Mouse (Mus musculus): ENCODE results near the gene Pum1. TPM values are rescaled to one million over a fixed set of nuclear protein-coding genes. Genes with fewer than 3 reads are reported as not detected.

Pum1 gene
- polyA plus RNA-seq, 1 experiment from 2014 or later = 16.7 TPM

DNA sequence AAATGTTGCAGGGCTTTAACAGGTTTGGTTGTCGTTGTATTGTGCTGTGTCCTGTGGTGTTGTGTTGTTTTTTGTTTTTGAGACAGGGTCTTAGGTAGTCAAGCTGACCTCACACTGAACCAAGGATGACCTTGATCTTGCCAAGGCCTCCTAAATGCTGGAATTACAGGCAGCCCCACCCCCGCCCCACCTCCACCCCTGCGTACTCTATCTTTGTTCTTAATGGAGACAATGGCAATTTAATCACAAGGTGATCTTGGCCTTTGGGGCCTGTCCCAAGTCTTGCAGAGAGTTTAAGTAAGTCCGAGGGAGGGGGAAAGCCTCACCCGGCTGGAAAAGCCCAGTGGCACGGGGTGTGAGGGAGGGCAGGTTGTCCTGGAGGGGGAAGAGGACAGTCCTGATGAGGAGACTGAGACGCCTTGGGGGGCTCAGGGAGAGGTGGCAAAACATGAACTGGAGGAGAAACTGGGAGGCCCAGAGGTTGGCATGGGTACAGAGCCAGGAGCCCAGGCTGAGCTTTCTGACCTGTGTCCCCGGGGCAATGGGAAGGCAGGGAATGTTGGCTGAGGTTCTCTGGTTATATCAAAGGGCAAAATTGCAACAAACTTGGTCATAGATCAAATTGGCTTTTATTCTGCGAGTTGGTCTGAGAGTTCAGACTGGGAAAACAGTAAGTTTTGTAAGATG lies 22.9 kb upstream of the Pum1 start:
- Histone ChIP-seq H3K9me3 (ENCODE audit: low read length) (no peaks in the 10 kb centered on the region), H3K4me2 (ENCODE audit: low read depth, low read length) (no peak overlapping the region), H3K4me1 (ENCODE audit: insufficient read depth) (0 out of 2 replicates have a peak, but pooled peaks cover 6% of the 10 kb centered on the region), H3K9ac (replicated peaks) (no peak overlapping the region), H3K4me3 (ENCODE audit: low read depth, low read length) (no peak overlapping the region), H3K27me3 (ENCODE audit: insufficient read depth, low read length) (no peaks in the 10 kb centered on the region), H3K36me3 (replicated peaks; ENCODE audit: insufficient read depth, low read length) (no peaks in the 10 kb centered on the region), H3K27ac (ENCODE audit: low read depth) (peak overlapping the region; percentile 72)
- TF ChIP-seq EP300 (IDR thresholded peaks at IDR 0.05; ENCODE audit: low read depth) = no peak
- no peak for TF ChIP-seq CTCF (IDR thresholded peaks at IDR 0.05; ENCODE audit: low read depth)
- DNase-seq (peak; percentile 33), ATAC-seq (peak; percentile 75)
- 66% methylated on average over 9 of the region's 9 CpGs for WGBS (ENCODE audit: insufficient replicate concordance)

DNA sequence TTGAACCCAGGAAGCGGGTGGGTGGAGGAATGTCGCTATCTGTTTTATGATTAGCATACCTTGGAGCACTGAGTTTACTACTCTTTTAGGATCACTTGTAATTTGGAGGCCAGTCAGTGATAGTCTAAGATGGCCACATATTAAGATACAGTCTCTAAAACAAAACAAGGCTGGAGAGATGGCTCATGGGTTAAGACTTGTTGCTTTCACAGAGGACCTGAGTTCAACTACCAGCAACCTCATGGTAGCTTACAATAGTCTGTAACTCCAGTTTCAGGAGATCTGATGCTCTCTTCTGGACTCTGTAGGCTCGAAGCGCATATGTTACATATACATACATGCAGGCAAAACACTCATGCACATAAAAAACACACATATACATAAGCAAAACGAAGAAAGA lies 20.7 kb upstream of the Pum1 start:
- no peak for TF ChIP-seq CTCF (IDR thresholded peaks at IDR 0.05; ENCODE audit: low read depth)
- no peak for TF ChIP-seq EP300 (IDR thresholded peaks at IDR 0.05; ENCODE audit: low read depth)
- 86% methylated on average over 5 of the region's 5 CpGs for whole genome bisulfite sequencing (ENCODE audit: insufficient replicate concordance)
- DNase-seq (no peak), ATAC-seq (no peak)
- no peaks in the 10 kb centered on the region for H3K27me3 ChIP-seq (ENCODE audit: insufficient read depth, low read length)
- H3K36me3 ChIP-seq (replicated peaks; ENCODE audit: insufficient read depth, low read length) = no peaks in the 10 kb centered on the region
- no peak overlapping the region for H3K9ac ChIP-seq (replicated peaks)
- no peak overlapping the region for H3K4me2 ChIP-seq (ENCODE audit: low read depth, low read length)
- no peak overlapping the region for H3K27ac ChIP-seq (ENCODE audit: low read depth)
- H3K4me1 ChIP-seq (ENCODE audit: insufficient read depth) = 0 out of 2 replicates have a peak, but pooled peaks cover 6% of the 10 kb centered on the region
- no peaks in the 10 kb centered on the region for H3K9me3 ChIP-seq (ENCODE audit: low read length)
- no peak overlapping the region for H3K4me3 ChIP-seq (ENCODE audit: low read depth, low read length)

DNA sequence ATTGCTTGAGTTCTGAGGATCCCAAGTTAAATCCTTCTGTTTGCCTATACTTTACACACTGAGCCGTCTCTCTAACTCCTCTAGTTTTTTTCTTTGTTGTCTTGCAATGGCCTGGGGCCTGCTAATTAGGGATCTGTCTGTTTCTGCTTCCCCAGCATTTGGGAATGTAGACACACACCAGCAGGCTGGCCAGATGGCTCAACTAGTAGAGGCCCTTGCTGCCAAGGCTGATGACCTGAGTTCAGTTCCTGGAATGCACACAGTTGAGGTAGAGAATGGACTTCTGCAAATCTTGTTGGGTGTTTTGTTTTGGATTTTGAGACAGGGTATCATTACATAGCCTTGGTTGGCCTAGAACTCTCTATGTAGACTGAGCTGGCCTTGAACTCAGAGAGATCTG lies 17.7 kb upstream of the Pum1 start:
- Histone ChIP-seq H3K27me3 (ENCODE audit: insufficient read depth, low read length) (no peaks in the 10 kb centered on the region), H3K36me3 (replicated peaks; ENCODE audit: insufficient read depth, low read length) (no peaks in the 10 kb centered on the region), H3K9ac (replicated peaks) (no peak overlapping the region), H3K4me3 (ENCODE audit: low read depth, low read length) (no peak overlapping the region), H3K9me3 (ENCODE audit: low read length) (no peaks in the 10 kb centered on the region), H3K4me1 (ENCODE audit: insufficient read depth) (0 out of 2 replicates have a peak, but pooled peaks cover 6% of the 10 kb centered on the region), H3K4me2 (ENCODE audit: low read depth, low read length) (no peak overlapping the region), H3K27ac (ENCODE audit: low read depth) (no peak overlapping the region)
- ATAC-seq (no peak), DNase-seq (no peak)
- 76% methylated on average over 1 of the region's 1 CpGs for WGBS (ENCODE audit: insufficient replicate concordance)
- TF ChIP-seq CTCF (IDR thresholded peaks at IDR 0.05; ENCODE audit: low read depth) (no peak), EP300 (IDR thresholded peaks at IDR 0.05; ENCODE audit: low read depth) (no peak)

DNA sequence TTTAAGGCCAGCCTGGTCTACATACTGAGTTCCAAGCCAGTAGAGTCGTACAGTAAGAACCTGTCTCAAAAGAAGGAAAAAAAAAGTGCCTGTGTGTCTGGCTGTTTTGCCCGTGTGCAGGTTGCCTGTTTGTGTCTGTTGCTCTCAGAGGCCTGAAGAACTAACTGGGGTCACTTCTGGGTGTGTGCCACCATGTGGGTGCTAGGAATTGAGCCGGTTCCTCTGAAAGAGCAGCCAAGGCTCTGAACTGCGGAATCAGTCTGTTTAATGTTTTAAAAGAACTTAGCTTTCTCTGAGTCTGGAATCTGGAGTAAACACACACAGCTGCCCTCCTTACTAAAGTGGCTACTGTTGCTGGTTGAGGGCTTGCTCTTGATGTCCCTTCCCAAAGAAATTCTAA lies 11.8 kb upstream of the Pum1 start:
- ATAC-seq = no peak
- no peak overlapping the region for H3K9ac ChIP-seq (replicated peaks)

DNA sequence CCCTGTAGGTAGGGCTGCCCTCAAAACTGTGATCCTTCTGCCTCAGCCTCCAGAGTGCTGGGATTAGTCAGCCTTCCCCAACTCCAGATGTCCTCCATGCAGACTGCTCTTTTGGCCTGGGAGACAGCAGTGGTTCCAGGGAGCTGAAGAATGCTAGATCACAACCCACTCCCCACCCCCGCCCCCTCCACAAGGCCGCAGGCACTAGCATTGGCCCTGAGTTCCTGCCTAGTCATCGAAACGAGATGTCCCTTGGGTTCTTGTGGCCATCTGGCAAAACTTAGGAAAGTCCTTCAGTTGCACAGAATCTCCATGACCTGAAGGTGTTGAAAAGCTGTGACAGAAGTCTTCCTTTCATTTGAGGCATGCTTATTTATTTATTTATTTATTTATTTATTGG lies 10.6 kb upstream of the Pum1 start:
- no peak overlapping the region for H3K27ac ChIP-seq (ENCODE audit: low read depth)
- no peaks in the 10 kb centered on the region for H3K4me1 ChIP-seq (ENCODE audit: insufficient read depth)
- no peak for DNase-seq
- H3K36me3 ChIP-seq (replicated peaks; ENCODE audit: insufficient read depth, low read length) = no peaks in the 10 kb centered on the region
- no peaks in the 10 kb centered on the region for H3K27me3 ChIP-seq (ENCODE audit: insufficient read depth, low read length)
- no peak overlapping the region for H3K4me2 ChIP-seq (ENCODE audit: low read depth, low read length)
- 69% methylated on average over 4 of the region's 4 CpGs for WGBS (ENCODE audit: insufficient replicate concordance)
- H3K4me3 ChIP-seq (ENCODE audit: low read depth, low read length) = no peak overlapping the region
- H3K9me3 ChIP-seq (ENCODE audit: low read length) = no peaks in the 10 kb centered on the region
- TF ChIP-seq EP300 (IDR thresholded peaks at IDR 0.05; ENCODE audit: low read depth) (no peak), CTCF (IDR thresholded peaks at IDR 0.05; ENCODE audit: low read depth) (no peak)
- H3K9ac ChIP-seq (replicated peaks) = no peak overlapping the region
- no peak for ATAC-seq

More for the DNA sequence above, 11.8 kb upstream of the Pum1 start:
- Histone ChIP-seq H3K9me3 (ENCODE audit: low read length) (no peaks in the 10 kb centered on the region), H3K36me3 (replicated peaks; ENCODE audit: insufficient read depth, low read length) (no peaks in the 10 kb centered on the region), H3K4me1 (ENCODE audit: insufficient read depth) (no peaks in the 10 kb centered on the region), H3K4me2 (ENCODE audit: low read depth, low read length) (no peak overlapping the region), H3K4me3 (ENCODE audit: low read depth, low read length) (no peak overlapping the region), H3K27ac (ENCODE audit: low read depth) (no peak overlapping the region), H3K27me3 (ENCODE audit: insufficient read depth, low read length) (no peaks in the 10 kb centered on the region)
- 74% methylated on average over 4 of the region's 4 CpGs for WGBS (ENCODE audit: insufficient replicate concordance)
- TF ChIP-seq CTCF (IDR thresholded peaks at IDR 0.05; ENCODE audit: low read depth) (no peak), EP300 (IDR thresholded peaks at IDR 0.05; ENCODE audit: low read depth) (no peak)
- no peak for DNase-seq

DNA sequence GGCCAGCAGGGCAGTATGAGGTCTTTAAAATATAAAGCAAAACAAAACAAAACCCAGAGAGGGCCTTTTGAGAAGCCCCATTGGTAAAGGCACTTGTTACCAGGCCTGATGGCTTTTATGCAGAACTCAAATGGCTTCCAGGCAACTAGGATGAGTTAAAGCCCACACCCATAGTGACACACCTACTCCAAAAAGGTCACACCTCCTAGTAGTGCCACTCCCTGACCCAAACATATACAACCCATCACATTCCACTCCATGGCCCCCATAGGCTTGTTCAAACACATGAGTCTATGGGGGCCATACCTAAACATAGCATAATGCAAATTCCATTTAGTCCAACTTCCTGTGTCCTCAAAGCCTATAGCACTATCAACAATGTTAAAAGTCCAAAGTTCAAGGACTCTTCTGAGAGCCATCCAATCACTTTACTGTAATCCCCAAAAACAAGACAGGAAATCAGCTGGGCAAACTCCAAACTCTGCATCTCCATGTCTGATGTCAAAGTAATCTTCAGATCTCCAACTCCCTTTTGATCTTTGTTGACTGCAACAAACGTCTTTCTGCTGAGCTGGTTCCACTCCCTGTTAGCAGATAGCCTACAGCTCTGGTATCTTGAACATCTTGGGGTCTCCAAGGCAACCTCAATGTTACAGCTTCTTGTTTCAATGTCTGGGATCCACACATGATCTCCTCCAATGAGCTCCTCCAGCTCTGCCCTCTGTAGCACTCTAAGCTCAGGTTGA lies 5.1 kb upstream of the Pum1 start:
- H3K27ac ChIP-seq (ENCODE audit: low read depth) = no peak overlapping the region
- no peaks in the 10 kb centered on the region for H3K9me3 ChIP-seq (ENCODE audit: low read length)
- H3K9ac ChIP-seq (replicated peaks) = no peak overlapping the region
- no peak for TF ChIP-seq CTCF (IDR thresholded peaks at IDR 0.05; ENCODE audit: low read depth)
- no peak for TF ChIP-seq EP300 (IDR thresholded peaks at IDR 0.05; ENCODE audit: low read depth)
- H3K4me2 ChIP-seq (ENCODE audit: low read depth, low read length) = no peak overlapping the region
- H3K4me1 ChIP-seq (ENCODE audit: insufficient read depth) = peaks cover 9% of the 10 kb centered on the region
- DNase-seq (no peak), ATAC-seq (no peak)
- H3K36me3 ChIP-seq (replicated peaks; ENCODE audit: insufficient read depth, low read length) = no peaks in the 10 kb centered on the region
- H3K27me3 ChIP-seq (ENCODE audit: insufficient read depth, low read length) = no peaks in the 10 kb centered on the region
- 34% methylated on average over 1 of the region's 1 CpGs for WGBS (ENCODE audit: insufficient replicate concordance)
- no peak overlapping the region for H3K4me3 ChIP-seq (ENCODE audit: low read depth, low read length)
